Mouse (Mus musculus): ENCODE measurements around the gene Bola3. TPM values are rescaled to one million over a fixed set of nuclear protein-coding genes. Genes with fewer than 3 reads are reported as not detected.

Bola3 gene
- total RNA-seq (2014; rRNA removed) (26.4 and 47.1 TPM in 2 replicates), polyA plus RNA-seq (2012; rRNA removed) (144 and 246 TPM in 2 replicates)

DNA sequence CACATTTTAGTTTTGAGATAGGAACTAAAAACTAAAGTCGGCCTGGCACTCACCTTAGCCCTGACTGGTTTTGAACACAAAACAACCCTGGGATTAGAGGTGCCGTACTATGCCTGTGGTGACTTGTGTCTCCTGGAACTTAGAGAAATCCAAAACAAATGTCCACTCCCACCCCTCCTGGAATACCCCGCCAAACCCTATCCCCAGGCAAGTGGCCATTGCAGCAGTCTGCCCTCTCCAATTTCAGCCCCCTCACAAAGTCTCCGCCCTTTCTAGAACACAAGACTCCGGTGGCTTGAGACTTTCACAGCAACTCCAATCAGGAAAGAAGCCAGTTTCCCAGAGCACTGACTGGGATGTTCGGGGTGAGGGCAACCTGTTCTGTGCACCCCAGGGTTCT is at the start of gene Bola3:
Gene Bola3 (plus strand): TSS at position 275 of the 400 bp plus-strand sequence.
- Histone ChIP-seq H3K36me3 (ENCODE audit: control insufficient read depth, insufficient read depth, low read length) (no peaks in the 10 kb centered on the region), H3K4me3 (ENCODE audit: insufficient read depth, low read depth, low read length) (peak within 1 kb of the TSS; percentile 90), H3K4me1 (ENCODE audit: control insufficient read depth, insufficient read depth, low read length) (peaks cover 8% of the 10 kb centered on the region), H3K9ac (ENCODE audit: low read depth, low read length) (peak within 1 kb of the TSS; percentile 95), H3K27me3 (ENCODE audit: control insufficient read depth, insufficient read depth, low read length) (no peaks in the 10 kb centered on the region), H3K27ac (replicated peaks; ENCODE audit: insufficient read depth, low read depth, low read length) (peak within 1 kb of the TSS; percentile 53), H3K79me2 (ENCODE audit: control insufficient read depth, insufficient read depth, low read length) (peaks cover 15% of the 10 kb centered on the region)
- TF ChIP-seq CTCF (IDR thresholded peaks at IDR 0.05; ENCODE audit: low read depth, low read length) (no peak), POLR2A (IDR thresholded peaks at IDR 0.05; ENCODE audit: extremely low read depth, insufficient read depth, low read length) (no peak)
- WGBS, result 35% methylated on average over 6 of the region's 6 CpGs
- DNase-seq (ENCODE audit: extremely low read depth, low read depth, low spot score), result peak; percentile 7

- Histone ChIP-seq H3K36me3 (ENCODE audit: control insufficient read depth, insufficient read depth, low read length) (no peaks in the 10 kb centered on the region), H3K9ac (ENCODE audit: low read depth, low read length) (no peak overlapping the region), H3K27ac (replicated peaks; ENCODE audit: insufficient read depth, low read depth, low read length) (no peak overlapping the region), H3K4me3 (ENCODE audit: insufficient read depth, low read depth, low read length) (no peak overlapping the region), H3K79me2 (ENCODE audit: control insufficient read depth, insufficient read depth, low read length) (no peaks in the 10 kb centered on the region), H3K27me3 (ENCODE audit: control insufficient read depth, insufficient read depth, low read length) (no peaks in the 10 kb centered on the region), H3K4me1 (ENCODE audit: control insufficient read depth, insufficient read depth, low read length) (no peaks in the 10 kb centered on the region)
- 74% methylated on average over 7 of the region's 7 CpGs for WGBS
- no peak for DNase-seq (ENCODE audit: extremely low read depth, low read depth, low spot score)
- TF ChIP-seq CTCF (IDR thresholded peaks at IDR 0.05; ENCODE audit: low read depth, low read length) (no peak), POLR2A (IDR thresholded peaks at IDR 0.05; ENCODE audit: extremely low read depth, insufficient read depth, low read length) (no peak)
Observed at GRCm38 (mm10) chr6:83300447-83301229, 48.3 kb upstream of the Bola3 start.

GRCm38 (mm10) chr6:83301294-83301693 is 47.7 kb upstream of the Bola3 start:
- TF ChIP-seq CTCF (IDR thresholded peaks at IDR 0.05; ENCODE audit: low read depth, low read length), result no peak
- TF ChIP-seq POLR2A (IDR thresholded peaks at IDR 0.05; ENCODE audit: extremely low read depth, insufficient read depth, low read length), result no peak
- no peaks in the 10 kb centered on the region for H3K36me3 ChIP-seq (ENCODE audit: control insufficient read depth, insufficient read depth, low read length)
- H3K9ac ChIP-seq (ENCODE audit: low read depth, low read length), result no peak overlapping the region
- H3K4me3 ChIP-seq (ENCODE audit: insufficient read depth, low read depth, low read length), result no peak overlapping the region
- no peaks in the 10 kb centered on the region for H3K4me1 ChIP-seq (ENCODE audit: control insufficient read depth, insufficient read depth, low read length)
- no peaks in the 10 kb centered on the region for H3K79me2 ChIP-seq (ENCODE audit: control insufficient read depth, insufficient read depth, low read length)
- H3K27me3 ChIP-seq (ENCODE audit: control insufficient read depth, insufficient read depth, low read length), result no peaks in the 10 kb centered on the region
- DNase-seq (ENCODE audit: extremely low read depth, low read depth, low spot score), result no peak
- 60% methylated on average over 2 of the region's 2 CpGs for WGBS
- H3K27ac ChIP-seq (replicated peaks; ENCODE audit: insufficient read depth, low read depth, low read length), result no peak overlapping the region

DNA sequence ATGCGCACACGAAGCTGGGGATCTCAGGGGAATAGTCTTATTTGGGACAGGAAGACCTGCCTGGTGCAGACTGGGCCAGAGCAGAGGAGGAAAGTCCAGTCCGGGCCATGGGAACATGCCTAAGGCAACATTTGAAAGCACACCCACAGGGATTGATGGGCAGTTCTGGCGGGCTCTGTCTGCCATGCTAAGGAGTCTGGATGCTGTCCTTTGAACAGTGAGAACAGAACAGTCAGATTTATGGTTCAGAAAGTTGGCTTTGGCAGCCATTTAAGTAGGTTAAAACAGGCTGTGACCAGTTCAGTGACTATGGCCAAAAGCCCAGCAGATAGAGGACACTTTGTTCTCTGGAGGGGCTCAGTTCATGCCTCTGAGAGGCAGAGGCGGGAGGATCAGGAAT is 46.7 kb upstream of the Bola3 start:
- Histone ChIP-seq H3K4me3 (ENCODE audit: insufficient read depth, low read depth, low read length) (no peak overlapping the region), H3K9ac (ENCODE audit: low read depth, low read length) (no peak overlapping the region), H3K4me1 (ENCODE audit: control insufficient read depth, insufficient read depth, low read length) (no peaks in the 10 kb centered on the region), H3K27ac (replicated peaks; ENCODE audit: insufficient read depth, low read depth, low read length) (no peak overlapping the region), H3K36me3 (ENCODE audit: control insufficient read depth, insufficient read depth, low read length) (no peaks in the 10 kb centered on the region), H3K27me3 (ENCODE audit: control insufficient read depth, insufficient read depth, low read length) (no peaks in the 10 kb centered on the region), H3K79me2 (ENCODE audit: control insufficient read depth, insufficient read depth, low read length) (no peaks in the 10 kb centered on the region)
- no peak for DNase-seq (ENCODE audit: extremely low read depth, low read depth, low spot score)
- 89% methylated on average over 5 of the region's 5 CpGs for WGBS
- no peak for TF ChIP-seq CTCF (IDR thresholded peaks at IDR 0.05; ENCODE audit: low read depth, low read length)
- TF ChIP-seq POLR2A (IDR thresholded peaks at IDR 0.05; ENCODE audit: extremely low read depth, insufficient read depth, low read length), result no peak

DNA sequence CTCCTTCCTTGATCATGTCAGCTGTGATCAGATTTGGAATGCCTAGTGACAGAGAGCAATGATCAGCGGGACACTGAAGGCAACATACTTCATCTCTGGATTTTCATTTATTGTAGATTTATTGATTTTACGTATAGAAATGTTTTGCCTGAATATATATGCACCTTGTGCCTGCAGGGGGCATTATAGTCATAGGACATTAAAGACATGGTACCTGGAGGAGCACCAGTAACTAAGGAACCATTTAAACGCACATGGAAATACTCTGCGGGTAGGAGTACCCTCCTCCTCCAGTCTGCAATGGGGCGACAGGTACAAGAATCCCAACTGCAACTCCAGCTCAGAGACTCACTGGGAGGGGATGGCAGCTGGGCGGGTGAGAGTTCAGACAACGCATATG is 39.9 kb upstream of the Bola3 start:
- 94% methylated on average over 7 of the region's 7 CpGs for WGBS
- Histone ChIP-seq H3K27me3 (ENCODE audit: control insufficient read depth, insufficient read depth, low read length) (no peaks in the 10 kb centered on the region), H3K4me1 (ENCODE audit: control insufficient read depth, insufficient read depth, low read length) (peaks cover 3% of the 10 kb centered on the region), H3K9ac (ENCODE audit: low read depth, low read length) (no peak overlapping the region), H3K79me2 (ENCODE audit: control insufficient read depth, insufficient read depth, low read length) (no peaks in the 10 kb centered on the region), H3K4me3 (ENCODE audit: insufficient read depth, low read depth, low read length) (no peak overlapping the region), H3K36me3 (ENCODE audit: control insufficient read depth, insufficient read depth, low read length) (no peaks in the 10 kb centered on the region), H3K27ac (replicated peaks; ENCODE audit: insufficient read depth, low read depth, low read length) (no peak overlapping the region)
- TF ChIP-seq POLR2A (IDR thresholded peaks at IDR 0.05; ENCODE audit: extremely low read depth, insufficient read depth, low read length) (no peak), CTCF (IDR thresholded peaks at IDR 0.05; ENCODE audit: low read depth, low read length) (no peak)
- DNase-seq (ENCODE audit: extremely low read depth, low read depth, low spot score), result no peak

GRCm38 (mm10) chr6:83311206-83311605 is 37.7 kb upstream of the Bola3 start:
- Histone ChIP-seq H3K79me2 (ENCODE audit: control insufficient read depth, insufficient read depth, low read length) (no peaks in the 10 kb centered on the region), H3K9ac (ENCODE audit: low read depth, low read length) (no peak overlapping the region), H3K27me3 (ENCODE audit: control insufficient read depth, insufficient read depth, low read length) (no peaks in the 10 kb centered on the region), H3K36me3 (ENCODE audit: control insufficient read depth, insufficient read depth, low read length) (no peaks in the 10 kb centered on the region), H3K27ac (replicated peaks; ENCODE audit: insufficient read depth, low read depth, low read length) (no peak overlapping the region), H3K4me1 (ENCODE audit: control insufficient read depth, insufficient read depth, low read length) (peaks cover 7% of the 10 kb centered on the region), H3K4me3 (ENCODE audit: insufficient read depth, low read depth, low read length) (no peak overlapping the region)
- WGBS, result 94% methylated on average over 11 of the region's 11 CpGs
- DNase-seq (ENCODE audit: extremely low read depth, low read depth, low spot score), result no peak
- TF ChIP-seq POLR2A (IDR thresholded peaks at IDR 0.05; ENCODE audit: extremely low read depth, insufficient read depth, low read length) (no peak), CTCF (IDR thresholded peaks at IDR 0.05; ENCODE audit: low read depth, low read length) (no peak)
